Mouse (Mus musculus): ENCODE measurements around the gene Mapk1ip1l.

DNA sequence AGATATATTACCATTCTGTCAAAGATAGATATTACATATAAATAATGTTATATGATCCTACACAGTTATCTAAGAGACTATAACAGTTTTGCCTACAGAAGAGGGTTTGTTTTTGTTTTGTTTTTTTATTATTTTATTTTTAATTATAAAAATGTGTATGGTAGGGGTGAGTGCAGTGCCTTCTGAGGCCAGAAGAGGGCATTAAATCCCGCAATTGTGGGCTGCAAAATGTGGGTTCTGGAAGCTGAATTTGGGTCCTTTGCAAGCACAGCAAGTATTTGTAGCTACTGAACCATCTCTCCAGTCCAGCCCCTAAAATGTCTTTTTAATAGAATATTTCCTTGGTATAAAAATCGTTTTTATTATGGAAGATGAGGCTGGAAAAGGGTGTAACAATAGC lies 19.0 kb upstream of the Mapk1ip1l start:
- TF ChIP-seq HCFC1 (IDR thresholded peaks at IDR 0.05; ENCODE audit: borderline replicate concordance, insufficient read depth, low read length) = no peak
- TF ChIP-seq CHD2 (IDR thresholded peaks at IDR 0.05; ENCODE audit: low read depth, low read length) = no peak
- no peak for TF ChIP-seq MAFK (IDR thresholded peaks at IDR 0.05; ENCODE audit: insufficient read depth, low read depth, low read length)
- TF ChIP-seq ZNF384 (IDR thresholded peaks at IDR 0.05; ENCODE audit: low read depth, low read length) = no peak
- no peak for TF ChIP-seq ZC3H11A (IDR thresholded peaks at IDR 0.05; ENCODE audit: borderline replicate concordance, low read depth, low read length)
